Mouse (Mus musculus) cerebellum, adult 18-20 months (tissue): ENCODE measurements around the gene Ier2.
"Not testable (repeated sequence)": the region's sequence is repeated elsewhere in the genome, so short reads cannot be mapped to it uniquely, and the experiment has no call there.

Experiments used
- DNase-seq, 2 experiments: peaks; one replicate each; pipeline ENCODE4 v3.0.0; 2021

Gene Ier2

DNA sequence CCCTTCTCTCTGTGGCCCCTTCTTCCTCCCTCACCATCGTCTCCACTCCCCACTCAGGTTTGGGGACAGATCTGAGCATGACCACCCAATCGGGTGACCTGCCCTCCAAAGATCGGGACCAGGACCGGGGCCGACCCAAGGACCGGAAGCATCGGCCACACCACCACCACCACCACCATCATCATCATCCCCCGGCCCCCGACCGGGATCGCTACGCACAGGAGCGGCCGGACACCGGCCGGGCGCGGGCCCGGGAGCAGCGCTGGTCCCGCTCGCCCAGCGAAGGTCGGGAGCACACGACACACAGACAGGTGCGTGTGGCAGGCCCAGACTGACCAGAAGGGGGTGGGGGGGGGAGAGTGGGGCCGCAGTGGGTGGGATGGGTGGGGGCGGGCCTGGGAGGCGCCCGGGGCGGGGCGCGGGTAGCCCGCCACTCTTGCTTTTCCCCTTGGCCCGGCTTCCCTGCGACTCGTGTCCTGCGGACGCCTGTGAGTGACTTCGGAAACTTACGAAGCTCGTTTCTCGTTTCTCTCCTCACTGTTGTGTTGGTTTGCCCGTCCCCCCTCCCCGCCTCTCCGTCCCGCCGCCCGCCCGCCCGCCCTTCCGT lies 24.0 kb downstream of the Ier2 start:
- DNase-seq = peak; percentile 41 to 59

DNA sequence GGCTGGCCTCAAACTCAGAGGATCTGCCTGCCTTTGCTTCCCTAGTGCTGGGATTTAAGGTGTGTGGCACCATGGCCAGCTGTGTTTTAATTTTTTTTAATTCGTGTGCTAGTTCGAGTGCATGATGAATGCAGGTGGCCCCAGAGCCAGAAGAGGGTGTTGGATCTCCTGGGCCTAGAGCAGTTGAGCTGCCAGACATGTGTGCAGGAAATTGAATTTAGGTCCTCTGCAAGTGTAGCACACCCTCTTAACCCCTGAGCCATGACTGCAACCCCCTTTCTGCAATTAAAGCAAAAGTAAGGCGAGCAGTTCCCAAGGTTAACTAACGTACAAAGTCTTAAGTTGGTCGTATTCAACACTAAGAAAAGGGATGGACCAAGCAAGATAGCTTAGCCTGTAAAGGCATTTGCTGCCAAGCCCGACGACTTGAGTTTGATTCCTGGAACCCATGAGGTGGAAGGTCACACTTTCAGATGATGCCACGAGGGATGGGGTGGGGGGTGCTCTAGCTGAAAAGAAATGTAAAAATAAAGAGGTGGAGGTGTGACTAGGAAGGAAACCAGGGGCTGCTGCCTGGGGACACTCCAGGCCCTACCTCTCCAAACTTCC lies 24.6 kb downstream of the Ier2 start:
- DNase-seq = no peak

- DNase-seq = peak; percentile 50 to 67
These were observed 26.5 kb downstream of the Ier2 start for GRCm38 (mm10) chr8:84636051-84636691.

GRCm38 (mm10) chr8:84635397-84636050 lies 27.1 kb downstream of the Ier2 start:
- peak in 1 of 2 experiments; percentile 37 for DNase-seq

DNA sequence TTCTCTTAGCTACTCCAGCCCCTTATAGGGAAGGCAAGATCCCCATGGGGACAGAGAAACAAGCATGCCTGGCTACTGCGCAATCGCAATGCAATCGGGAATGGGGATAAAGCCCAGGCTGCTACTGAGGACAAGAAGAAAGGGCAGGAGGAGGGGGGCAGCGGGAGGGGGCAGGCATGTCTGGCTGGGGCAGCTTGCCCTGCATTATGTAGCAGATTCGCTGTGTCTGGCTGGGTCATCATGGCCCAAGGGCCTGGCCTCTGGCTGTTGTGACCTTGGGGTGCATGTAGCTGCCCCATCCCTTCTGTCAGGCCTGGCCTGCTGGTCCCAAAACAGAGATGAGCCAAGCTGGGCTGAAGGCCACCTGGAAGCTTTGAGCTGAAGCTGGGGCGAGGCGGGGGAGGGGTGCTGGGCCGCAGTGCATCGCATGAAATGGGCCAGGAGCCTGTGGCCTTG lies 27.8 kb downstream of the Ier2 start:
- peak; percentile 97 to 98 for DNase-seq

GRCm38 (mm10) chr8:84633841-84634584 lies 28.6 kb downstream of the Ier2 start:
- no peak for DNase-seq

GRCm38 (mm10) chr8:84631813-84632212 lies 30.8 kb downstream of the Ier2 start:
- DNase-seq = no peak

- no peak for DNase-seq
These were observed 32.5 kb downstream of the Ier2 start for GRCm38 (mm10) chr8:84630145-84630544.

- no peak for DNase-seq
These were observed 33.1 kb downstream of the Ier2 start for GRCm38 (mm10) chr8:84629586-84629985.

- not testable (repeated sequence) for DNase-seq
These were observed 39.2 kb downstream of the Ier2 start for GRCm38 (mm10) chr8:84623425-84623824.

GRCm38 (mm10) chr8:84621102-84621625 lies 41.5 kb downstream of the Ier2 start:
- DNase-seq = no peak

DNA sequence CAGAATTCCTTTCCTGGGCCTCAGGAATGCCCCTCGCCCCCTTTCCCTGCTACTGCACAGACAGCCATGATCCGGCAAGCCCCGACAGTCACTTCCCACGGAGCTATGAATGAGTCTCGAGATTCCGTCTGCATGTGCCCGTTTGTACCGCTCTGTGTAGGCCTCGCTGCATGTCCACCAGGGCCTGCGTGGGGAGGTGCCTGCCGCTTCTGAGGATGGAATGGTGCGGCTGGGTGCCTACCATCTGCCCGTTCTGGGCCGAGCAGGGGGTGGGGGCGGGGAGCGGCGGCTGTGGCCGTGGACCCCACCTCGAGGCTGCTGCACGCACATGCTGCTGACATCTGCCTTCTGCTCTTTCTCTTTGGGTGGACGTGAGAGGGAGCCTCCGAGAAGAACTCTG lies 45.6 kb downstream of the Ier2 start:
- DNase-seq = no peak

DNA sequence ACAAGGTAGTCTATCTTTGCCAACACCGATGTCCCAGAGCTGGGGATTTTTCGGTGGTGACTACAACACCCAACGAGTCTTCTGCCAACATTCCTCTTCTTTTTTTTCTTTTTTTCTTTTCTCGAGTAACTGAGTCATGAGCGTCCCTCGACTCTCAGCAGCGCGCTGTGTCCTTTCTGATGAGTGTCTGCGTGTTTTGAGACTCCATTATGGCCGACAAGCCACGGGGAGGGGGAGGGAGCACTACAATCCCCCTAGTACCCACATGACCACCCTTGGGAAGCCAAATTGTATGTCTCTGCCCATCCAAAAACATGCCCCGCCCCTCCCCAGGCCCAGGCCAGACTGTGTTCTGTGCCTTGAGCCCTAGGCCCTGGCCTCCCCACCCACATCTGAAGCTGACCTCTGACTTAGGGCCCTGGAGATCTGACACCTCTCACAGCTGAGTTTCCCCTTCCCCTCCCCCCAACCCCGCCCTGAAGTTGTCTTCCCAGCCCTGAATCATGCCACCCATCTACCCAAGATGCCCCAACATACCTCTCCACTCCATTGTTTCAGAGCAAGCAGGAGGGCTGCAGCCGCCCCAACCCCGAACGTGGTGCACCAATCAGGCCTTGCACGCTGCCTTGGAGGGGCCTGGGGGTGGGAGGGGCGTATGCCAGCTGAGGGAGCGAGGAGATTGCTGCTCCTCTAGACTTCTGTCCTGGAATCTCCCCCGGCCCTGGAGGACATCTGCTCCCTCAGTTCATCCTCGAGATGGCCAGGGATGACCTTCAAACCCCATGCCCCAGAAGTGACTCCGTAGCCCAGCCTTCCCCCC lies 46.8 kb downstream of the Ier2 start:
- DNase-seq = no peak

- DNase-seq = peak; percentile 56 to 58
These were observed 48.0 kb downstream of the Ier2 start for GRCm38 (mm10) chr8:84614512-84615223.
